Mouse (Mus musculus) heart, postnatal 0 days (tissue): Measurements from ENCODE around the gene Cttnbp2nl. TPM values are rescaled to one million over a fixed set of nuclear protein-coding genes. Genes with fewer than 3 reads are reported as not detected.

ENCODE experiments used
- ATAC-seq: fragments of 200-750 bp; cut with Nextera tagmentation; 2 replicates; pipeline ENCODE4 v1.8.0; 2017; ENCODE audit warnings: low read depth, moderate number of reproducible peaks, moderate library complexity; ENCODE audit not compliant: insufficient read depth
- DNase-seq: peaks from one replicate; pipeline ENCODE4 v3.0.0-alpha.2; 2016; ENCODE audit warnings: low spot score
- H3K27ac ChIP-seq: fragments of 300-500 bp; sonication (generic); 2 replicates; pipeline ENCODE4 v1.5.1; 2014; ENCODE audit warnings: low read depth, mild to moderate bottlenecking
- H3K27me3 ChIP-seq: fragments of 300-500 bp; sonication (generic); 2 replicates; pipeline ENCODE4 v1.6.1; 2014; ENCODE audit warnings: low read length, mixed read lengths; ENCODE audit not compliant: control insufficient read depth, insufficient read depth
- H3K36me3 ChIP-seq: fragments of 300-500 bp; sonication (generic); replicated peaks from 2 replicates; pipeline ENCODE4 v1.6.1; 2014; ENCODE audit warnings: low read length, mixed read lengths; ENCODE audit not compliant: control insufficient read depth, insufficient read depth
- H3K4me1 ChIP-seq: fragments of 300-500 bp; sonication (generic); 2 replicates; pipeline ENCODE4 v1.6.1; 2014; ENCODE audit warnings: antibody characterized with exemption; ENCODE audit not compliant: control insufficient read depth, insufficient read depth
- H3K4me2 ChIP-seq: fragments of 300-500 bp; sonication (generic); 2 replicates; pipeline ENCODE4 v1.6.1; 2014; ENCODE audit warnings: low read depth, mild to moderate bottlenecking, low read length, moderate library complexity
- H3K4me3 ChIP-seq: fragments of 300-500 bp; sonication (generic); 2 replicates; pipeline ENCODE4 v1.5.1; 2014; ENCODE audit warnings: low read depth, low read length
- H3K9ac ChIP-seq: fragments of 300-500 bp; sonication (generic); replicated peaks from 2 replicates; pipeline ENCODE4 v1.6.1; 2014; ENCODE audit warnings: low read depth, low read length, mixed read lengths
- H3K9me3 ChIP-seq: fragments of 300-500 bp; sonication (generic); replicated peaks from 2 replicates; pipeline ENCODE4 v1.6.1; 2016; ENCODE audit warnings: low read length; ENCODE audit not compliant: control insufficient read depth
- CTCF ChIP-seq: IDR thresholded peaks from 2 replicates; pipeline ENCODE4 v1.5.1; 2016; ENCODE audit warnings: antibody characterized with exemption, control low read depth, low read depth
- EP300 ChIP-seq: IDR thresholded peaks from 2 replicates; pipeline ENCODE4 v1.6.1; 2016; ENCODE audit warnings: antibody characterized with exemption, low read depth
- WGBS: fragments of 180-500 bp; shearing (Covaris S2); extraction: QIAGEN DNeasy Blood & Tissue Kit; methylation state at CpG from one replicate; pipeline ENCODE4 v1.1.7; 2014; 5-methylcytosine and 5-hydroxymethylcytosine counted together
- polyA plus RNA-seq: library from polyadenylated mRNA; unstranded; fragments of >200 nt; fragmentation: Nextera tagmentation; extraction: Ambion mirVana; gene quantifications from 2 replicates; pipeline ENCODE4 v1.2.1, GENCODE M21; 2015
- total RNA-seq: library from RNA; depleted of rRNA; stranded (reverse); fragments of >200 nt; gene quantifications from 2 replicates; pipeline ENCODE4 v1.2.3, GENCODE M21; 2014; ENCODE audit warnings: low replicate concordance

Gene Cttnbp2nl
- total and polyA plus RNA-seq, 2 experiments from 2014 or later: 12.6 to 15.0 TPM

DNA sequence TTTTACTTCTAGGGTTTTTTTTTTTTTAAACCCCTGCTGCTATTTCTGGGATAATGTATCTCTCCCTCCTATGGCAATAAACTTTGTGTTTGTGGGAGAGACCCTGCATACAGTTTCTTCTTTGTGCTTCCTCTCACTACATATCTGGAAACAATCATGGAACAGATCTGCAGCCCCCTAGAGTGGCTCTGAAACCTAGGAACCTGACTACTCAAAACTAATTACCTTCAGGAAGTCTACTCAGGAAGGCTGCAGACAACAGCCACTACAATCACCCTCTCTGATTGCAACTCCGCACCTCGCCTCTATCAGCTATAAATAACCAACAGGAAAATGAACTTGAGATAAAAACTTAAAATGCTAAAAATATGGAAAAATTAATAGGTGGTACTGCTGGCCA lies 1.8 kb downstream of the Cttnbp2nl start:
- 3% methylated on average over 2 of the region's 2 CpGs for WGBS
- no peaks in the 10 kb centered on the region for H3K27me3 ChIP-seq
- H3K9me3 ChIP-seq: no peaks in the 10 kb centered on the region

DNA sequence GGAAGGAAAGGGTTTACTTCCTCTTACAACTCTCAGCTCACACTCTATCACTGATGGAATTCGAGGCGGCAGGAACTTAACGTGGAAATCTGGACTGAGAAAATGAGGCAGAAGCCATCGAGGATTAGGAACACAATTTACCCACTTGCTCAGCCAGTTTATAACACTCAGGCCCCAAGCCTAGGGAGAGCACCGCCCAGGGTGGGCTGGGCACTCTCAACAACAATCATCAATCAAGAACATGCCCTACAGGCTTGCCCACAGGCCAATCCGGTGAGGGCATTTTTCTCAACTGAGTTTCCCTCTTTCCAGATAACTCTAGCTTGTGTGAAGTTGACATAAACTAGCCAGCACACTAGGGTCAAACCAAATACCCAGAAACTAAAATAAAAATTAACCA lies 3.1 kb downstream of the Cttnbp2nl start:
- 32% methylated on average over 6 of the region's 6 CpGs for WGBS
- peak overlapping the region; percentile 41; the same call in 1 of the 2 replicates for H3K4me2 ChIP-seq
- no peak overlapping the region for H3K4me3 ChIP-seq

More for the DNA sequence above, 1.8 kb downstream of the Cttnbp2nl start:
- DNase-seq (no peak), ATAC-seq (no peak)
- Histone ChIP-seq H3K4me1 (peaks cover 57% of the 10 kb centered on the region), H3K36me3 (no peaks in the 10 kb centered on the region), H3K4me2 (peak overlapping the region; percentile 83), H3K4me3 (peak overlapping the region; percentile 74), H3K9ac (peak overlapping the region; percentile 87; the same call in 1 of the 2 replicates), H3K27ac (peak overlapping the region; percentile 94)
- TF ChIP-seq EP300 (no peak), CTCF (no peak)

DNA sequence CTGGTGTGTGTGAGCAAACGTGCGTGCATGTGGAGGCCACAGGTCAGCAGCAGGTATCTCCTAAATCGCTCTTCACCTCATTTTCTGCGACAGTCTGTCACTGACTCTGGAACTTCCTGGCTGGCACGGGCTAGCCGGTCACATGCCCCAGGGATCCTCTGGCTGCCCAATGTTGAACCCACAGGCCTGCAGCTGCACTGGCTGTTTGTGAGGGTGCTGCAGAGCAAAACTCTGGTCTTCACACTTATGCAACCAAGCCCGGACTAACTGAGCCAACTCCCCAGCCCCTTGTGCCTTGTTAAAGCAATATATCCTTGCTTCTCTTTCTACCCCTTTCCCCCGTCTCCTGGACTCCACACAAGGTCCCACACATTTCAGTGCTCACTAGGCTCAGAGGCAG lies 5.3 kb downstream of the Cttnbp2nl start:
- peak overlapping the region; percentile 80 for H3K27ac ChIP-seq
- H3K9me3 ChIP-seq: no peaks in the 10 kb centered on the region
- ATAC-seq (peak; percentile 56), DNase-seq (peak; percentile 49)
- 10% methylated on average over 8 of the region's 8 CpGs for WGBS
- TF ChIP-seq EP300 (no peak), CTCF (no peak)
- H3K4me1 ChIP-seq: peaks cover 68% of the 10 kb centered on the region
- H3K36me3 ChIP-seq: no peaks in the 10 kb centered on the region
- peak overlapping the region; percentile 22 for H3K4me3 ChIP-seq
- peak overlapping the region; percentile 18; the same call in 1 of the 2 replicates for H3K9ac ChIP-seq
- H3K27me3 ChIP-seq: no peaks in the 10 kb centered on the region
- peak overlapping the region; percentile 54 for H3K4me2 ChIP-seq

More for the DNA sequence above, 3.1 kb downstream of the Cttnbp2nl start:
- DNase-seq (no peak), ATAC-seq (no peak)
- H3K9me3 ChIP-seq: no peaks in the 10 kb centered on the region
- H3K9ac ChIP-seq: no peak overlapping the region
- no peaks in the 10 kb centered on the region for H3K27me3 ChIP-seq
- peaks cover 66% of the 10 kb centered on the region for H3K4me1 ChIP-seq
- no peaks in the 10 kb centered on the region for H3K36me3 ChIP-seq
- no peak for TF ChIP-seq CTCF
- no peak for TF ChIP-seq EP300
- H3K27ac ChIP-seq: no peak overlapping the region

- H3K4me3 ChIP-seq: peak overlapping the region; percentile 22
- 11% methylated on average over 5 of the region's 5 CpGs for WGBS
- ATAC-seq (peak; percentile 35), DNase-seq (peak; percentile 23)
- peak overlapping the region; percentile 6; the same call in 1 of the 2 replicates for H3K9ac ChIP-seq
- TF ChIP-seq CTCF (no peak), EP300 (no peak)
- H3K4me1 ChIP-seq: peaks cover 73% of the 10 kb centered on the region
- peak overlapping the region; percentile 54 for H3K4me2 ChIP-seq
- H3K27me3 ChIP-seq: no peaks in the 10 kb centered on the region
- H3K9me3 ChIP-seq: no peaks in the 10 kb centered on the region
- H3K36me3 ChIP-seq: no peaks in the 10 kb centered on the region
- peak overlapping the region; percentile 80 for H3K27ac ChIP-seq
Measured at GRCm38 (mm10) chr3:105046870-105047269, 6.1 kb downstream of the Cttnbp2nl start.

DNA sequence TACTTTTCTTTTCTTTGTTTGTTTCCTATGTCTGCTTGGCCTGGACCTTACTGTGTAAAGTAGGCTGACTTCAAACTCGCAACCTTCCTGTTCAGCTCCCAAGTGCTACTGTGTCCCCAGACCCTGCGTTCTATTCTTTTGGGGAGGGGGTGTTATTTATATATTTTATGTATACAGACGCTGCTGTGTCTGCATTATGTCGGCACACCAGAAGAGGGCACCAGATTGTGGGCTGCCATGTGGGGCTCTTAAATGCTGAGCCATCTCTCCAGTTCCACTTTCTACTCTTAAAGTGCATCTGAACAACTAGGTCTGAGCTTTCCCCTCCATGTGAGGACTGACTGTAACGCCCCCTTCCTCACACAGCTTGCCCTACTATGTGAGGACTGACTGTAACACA lies 9.2 kb downstream of the Cttnbp2nl start:
- Histone ChIP-seq H3K27me3 (no peaks in the 10 kb centered on the region), H3K4me3 (no peak overlapping the region), H3K27ac (no peak overlapping the region), H3K36me3 (no peaks in the 10 kb centered on the region), H3K4me1 (peaks cover 73% of the 10 kb centered on the region), H3K9ac (no peak overlapping the region), H3K9me3 (no peaks in the 10 kb centered on the region), H3K4me2 (no peak overlapping the region)
- 82% methylated on average over 5 of the region's 5 CpGs for WGBS
- ATAC-seq (no peak), DNase-seq (no peak)
- no peak for TF ChIP-seq CTCF
- no peak for TF ChIP-seq EP300

- Histone ChIP-seq H3K4me3 (no peak overlapping the region), H3K27ac (peak overlapping the region; percentile 60; the same call in 1 of the 2 replicates), H3K4me1 (peaks cover 55% of the 10 kb centered on the region), H3K36me3 (peaks cover 22% of the 10 kb centered on the region), H3K4me2 (no peak overlapping the region), H3K9me3 (no peaks in the 10 kb centered on the region), H3K9ac (no peak overlapping the region), H3K27me3 (no peaks in the 10 kb centered on the region)
- 80% methylated on average over 9 of the region's 9 CpGs for WGBS
- ATAC-seq: no peak
- DNase-seq: no peak
- TF ChIP-seq EP300 (no peak), CTCF (no peak)
Measured at GRCm38 (mm10) chr3:105040983-105041625, 11.8 kb downstream of the Cttnbp2nl start.
